Mouse (Mus musculus) spleen, adult 2 months (tissue): ENCODE data around the gene Tubb5.

Source experiments
- CTCF ChIP-seq: fragments of 200-500 bp; IDR thresholded peaks from 2 replicates; pipeline ENCODE4 v1.5.1; 2011; ENCODE audit warnings: mild to moderate bottlenecking, inconsistent platforms; ENCODE audit not compliant: insufficient read depth, insufficient read length, insufficient replicate concordance; ENCODE audit errors: extremely low read depth
- POLR2A ChIP-seq: fragments of 200-500 bp; IDR thresholded peaks from 2 replicates; pipeline ENCODE4 v1.6.1; 2011; ENCODE audit warnings: low read depth, low read length, inconsistent platforms

DNA sequence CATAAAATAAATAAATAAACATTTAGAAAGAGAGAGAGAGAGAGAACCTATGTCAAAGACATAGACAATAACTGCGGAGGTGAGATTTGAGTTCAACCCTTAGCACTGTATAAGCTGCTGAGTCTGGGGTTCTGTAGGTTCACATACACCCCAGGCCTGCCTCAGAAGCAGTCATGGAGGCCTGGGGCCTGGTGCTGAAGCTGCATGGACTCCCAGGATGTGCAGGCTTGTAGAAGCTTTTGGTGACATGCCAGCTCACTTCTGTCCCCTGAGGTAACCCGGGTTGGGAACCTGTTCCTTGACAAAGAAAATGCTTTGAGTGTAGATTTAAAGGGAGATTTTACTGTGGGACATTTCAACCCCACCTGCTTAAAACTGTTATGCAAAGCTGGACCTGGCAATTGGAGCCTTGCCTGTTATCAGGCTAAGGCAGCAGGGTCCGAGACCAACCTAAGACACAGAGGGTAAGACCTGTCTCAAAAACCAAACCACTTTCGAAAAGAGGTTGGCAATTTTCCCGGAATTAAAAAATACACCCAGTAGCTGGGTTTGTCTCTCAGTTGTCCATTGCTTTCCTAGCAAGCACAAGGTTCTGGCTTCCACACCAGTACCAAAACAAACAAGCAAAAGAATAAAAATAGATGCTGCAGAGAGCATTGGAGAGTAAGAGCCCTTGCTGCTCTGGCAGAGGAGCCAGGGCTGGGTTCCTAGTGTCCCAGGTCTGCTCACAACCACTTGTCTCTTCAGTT lies 27.0 kb downstream of the Tubb5 start:
- TF ChIP-seq POLR2A (no peak), CTCF (no peak)
